Mouse (Mus musculus): ENCODE results near the gene Slit3.

Gene Slit3

GRCm38 (mm10) chr11:35625576-35625975, 504.6 kb downstream of the Slit3 start:
- DNase-seq (ENCODE audit: low spot score in 2 of 2): no peak

- no peak for DNase-seq (ENCODE audit: low spot score in 2 of 2)
Observed at GRCm38 (mm10) chr11:35626161-35626885, 505.3 kb downstream of the Slit3 start.

GRCm38 (mm10) chr11:35627815-35628214, 506.8 kb downstream of the Slit3 start:
- DNase-seq (ENCODE audit: low spot score in 2 of 2): no peak

- DNase-seq (ENCODE audit: low spot score in 2 of 2): no peak
Observed at GRCm38 (mm10) chr11:35632262-35632661, 511.2 kb downstream of the Slit3 start.

GRCm38 (mm10) chr11:35637102-35637501, 516.1 kb downstream of the Slit3 start:
- DNase-seq (ENCODE audit: low spot score in 2 of 2): no peak

- DNase-seq (ENCODE audit: low spot score in 2 of 2): no peak
Observed at GRCm38 (mm10) chr11:35638862-35639384, 517.9 kb downstream of the Slit3 start.

GRCm38 (mm10) chr11:35639428-35639827, 518.4 kb downstream of the Slit3 start:
- no peak for DNase-seq (ENCODE audit: low spot score in 2 of 2)

- no peak for DNase-seq (ENCODE audit: low spot score in 2 of 2)
Observed at GRCm38 (mm10) chr11:35651286-35651685, 530.3 kb downstream of the Slit3 start.

GRCm38 (mm10) chr11:35655836-35656235, 534.8 kb downstream of the Slit3 start:
- DNase-seq (ENCODE audit: low spot score in 2 of 2): no peak

GRCm38 (mm10) chr11:35657582-35657981, 536.6 kb downstream of the Slit3 start:
- DNase-seq (ENCODE audit: low spot score in 2 of 2): no peak

GRCm38 (mm10) chr11:35660967-35661366, 539.9 kb downstream of the Slit3 start:
- no peak for DNase-seq (ENCODE audit: low spot score in 2 of 2)

- DNase-seq (ENCODE audit: low spot score in 2 of 2): no peak
Observed at GRCm38 (mm10) chr11:35662945-35663344, 541.9 kb downstream of the Slit3 start.

- no peak for DNase-seq (ENCODE audit: low spot score in 2 of 2)
Observed at GRCm38 (mm10) chr11:35663661-35664060, 542.6 kb downstream of the Slit3 start.

- no peak for DNase-seq (ENCODE audit: low spot score in 2 of 2)
Observed at GRCm38 (mm10) chr11:35664991-35665390, 544.0 kb downstream of the Slit3 start.

GRCm38 (mm10) chr11:35667428-35667827, 546.4 kb downstream of the Slit3 start:
- DNase-seq (ENCODE audit: low spot score in 2 of 2): no peak

- DNase-seq (ENCODE audit: low spot score in 2 of 2): no peak
Observed at GRCm38 (mm10) chr11:35668138-35668537, 547.1 kb downstream of the Slit3 start.

- DNase-seq (ENCODE audit: low spot score in 2 of 2): no peak
Observed at GRCm38 (mm10) chr11:35668750-35669149, 547.7 kb downstream of the Slit3 start.

- DNase-seq (ENCODE audit: low spot score in 2 of 2): no peak
Observed at GRCm38 (mm10) chr11:35669536-35669935, 548.5 kb downstream of the Slit3 start.

- DNase-seq (ENCODE audit: low spot score in 2 of 2): no peak
Observed at GRCm38 (mm10) chr11:35670181-35670580, 549.2 kb downstream of the Slit3 start.

GRCm38 (mm10) chr11:35670746-35671145, 549.7 kb downstream of the Slit3 start:
- DNase-seq (ENCODE audit: low spot score in 2 of 2): no peak

- DNase-seq (ENCODE audit: low spot score in 2 of 2): no peak
Observed at GRCm38 (mm10) chr11:35673050-35673449, 552.0 kb downstream of the Slit3 start.

GRCm38 (mm10) chr11:35674242-35674641, 553.2 kb downstream of the Slit3 start:
- no peak for DNase-seq (ENCODE audit: low spot score in 2 of 2)

GRCm38 (mm10) chr11:35676744-35677143, 555.7 kb downstream of the Slit3 start:
- DNase-seq (ENCODE audit: low spot score in 2 of 2): no peak

- DNase-seq (ENCODE audit: low spot score in 2 of 2): no peak
Observed at GRCm38 (mm10) chr11:35679976-35680375, 559.0 kb downstream of the Slit3 start.
